Mouse (Mus musculus) ES-Bruce4 (cell line): ENCODE data around the gene Ttll5.

Experiments
- CTCF ChIP-seq: IDR thresholded peaks from one replicate; pipeline ENCODE4 v1.8.1; 2011; ENCODE audit warnings: low read depth, low read length
- EP300 ChIP-seq: IDR thresholded peaks from 2 replicates; pipeline ENCODE4 v1.6.1; 2011; ENCODE audit warnings: low read depth, low read length; ENCODE audit not compliant: insufficient read depth

DNA sequence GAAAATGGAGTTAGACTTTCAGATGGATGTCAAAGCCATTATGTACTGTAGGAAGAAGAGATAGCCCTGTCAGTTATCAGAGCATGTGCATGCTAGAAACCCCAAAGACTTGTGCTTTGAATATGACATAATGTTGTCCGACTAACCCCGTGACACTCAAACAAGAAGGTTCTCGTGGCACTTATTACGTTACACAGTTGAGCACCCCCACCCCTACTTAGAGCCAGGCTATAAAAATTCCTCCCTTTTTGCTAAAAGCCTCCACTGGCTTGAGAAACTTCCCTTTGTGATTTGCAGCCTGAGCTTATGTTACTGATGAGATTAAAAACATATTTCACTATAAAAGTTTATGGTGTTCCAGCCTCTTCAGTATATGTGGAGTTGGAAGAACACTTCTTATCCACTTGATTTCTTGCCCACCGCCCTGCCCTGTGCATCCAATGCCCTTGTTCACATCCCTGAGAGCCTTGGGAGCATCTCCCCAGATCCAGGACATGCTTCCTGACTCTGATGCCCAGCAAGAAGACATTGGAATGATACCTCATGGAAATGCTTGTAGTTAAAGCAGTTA is 169.4 kb downstream of the Ttll5 start:
- TF ChIP-seq CTCF, result no peak
- no peak for TF ChIP-seq EP300
